Mouse (Mus musculus) liver, embryonic 15.5 days (tissue): ENCODE data around the gene Lpin1. TPM values are rescaled to one million over a fixed set of nuclear protein-coding genes. Genes with fewer than 3 reads are reported as not detected.
A peak's percentile ranks its signal among the peaks of the same experiment; 100 is the strongest.

Source experiments
- ATAC-seq: fragments of 200-750 bp; cut with Nextera tagmentation; 2 replicates; pipeline ENCODE4 v1.8.0; 2017; ENCODE audit warnings: moderate number of reproducible peaks, mild to moderate bottlenecking, moderate library complexity; ENCODE audit not compliant: insufficient read depth
- H3K27ac ChIP-seq: fragments of 300-500 bp; sonication (generic); replicated peaks from 2 replicates; pipeline ENCODE4 v1.5.1; 2015; ENCODE audit warnings: mild to moderate bottlenecking, inconsistent platforms
- H3K27me3 ChIP-seq: fragments of 300-500 bp; sonication (generic); 2 replicates; pipeline ENCODE4 v1.6.1; 2015; ENCODE audit warnings: mild to moderate bottlenecking, inconsistent platforms
- H3K36me3 ChIP-seq: fragments of 300-500 bp; sonication (generic); replicated peaks from 2 replicates; pipeline ENCODE4 v1.6.1; 2015; ENCODE audit warnings: moderate library complexity, mild to moderate bottlenecking, inconsistent platforms
- H3K4me1 ChIP-seq: fragments of 300-500 bp; sonication (generic); replicated peaks from 2 replicates; pipeline ENCODE4 v1.6.1; 2015; ENCODE audit warnings: inconsistent platforms
- H3K4me2 ChIP-seq: fragments of 300-500 bp; sonication (generic); 2 replicates; pipeline ENCODE4 v1.6.1; 2015; ENCODE audit warnings: moderate library complexity, mild to moderate bottlenecking, inconsistent platforms
- H3K4me3 ChIP-seq: fragments of 300-500 bp; sonication (generic); replicated peaks from 2 replicates; pipeline ENCODE4 v1.5.1; 2015; ENCODE audit warnings: mild to moderate bottlenecking, inconsistent platforms
- H3K9ac ChIP-seq: fragments of 300-500 bp; sonication (generic); 2 replicates; pipeline ENCODE4 v1.6.1; 2015; ENCODE audit warnings: moderate library complexity, mild to moderate bottlenecking, inconsistent platforms
- H3K9me3 ChIP-seq: fragments of 300-500 bp; sonication (generic); replicated peaks from 2 replicates; pipeline ENCODE4 v1.6.1; 2016; ENCODE audit warnings: inconsistent platforms
- WGBS: fragments of 180-500 bp; shearing (Covaris S2); methylation state at CpG from one replicate; pipeline ENCODE4 v1.1.7; 2015; ENCODE audit warnings: mixed read lengths; ENCODE audit not compliant: insufficient replicate concordance; 5-methylcytosine and 5-hydroxymethylcytosine counted together
- polyA plus RNA-seq: library from polyadenylated mRNA; unstranded; fragments of >200 nt; fragmentation: Nextera tagmentation; extraction: Ambion mirVana; gene quantifications from 2 replicates; pipeline ENCODE4 v1.2.1, GENCODE M21; 2015

Gene Lpin1
- polyA plus RNA-seq, 1 experiment from 2014 or later, result 7.9 TPM

GRCm38 (mm10) chr12:16615738-16616137 is 5.0 kb upstream of the Lpin1 start:
- H3K27ac ChIP-seq, result no peak overlapping the region
- no peaks in the 10 kb centered on the region for H3K9me3 ChIP-seq
- WGBS, result 69% methylated on average over 2 of the region's 2 CpGs
- no peak overlapping the region for H3K4me3 ChIP-seq
- no peak overlapping the region for H3K4me2 ChIP-seq
- H3K27me3 ChIP-seq, result no peaks in the 10 kb centered on the region
- H3K36me3 ChIP-seq, result no peaks in the 10 kb centered on the region
- no peak overlapping the region for H3K9ac ChIP-seq
- peaks cover 10% of the 10 kb centered on the region for H3K4me1 ChIP-seq
- no peak for ATAC-seq

DNA sequence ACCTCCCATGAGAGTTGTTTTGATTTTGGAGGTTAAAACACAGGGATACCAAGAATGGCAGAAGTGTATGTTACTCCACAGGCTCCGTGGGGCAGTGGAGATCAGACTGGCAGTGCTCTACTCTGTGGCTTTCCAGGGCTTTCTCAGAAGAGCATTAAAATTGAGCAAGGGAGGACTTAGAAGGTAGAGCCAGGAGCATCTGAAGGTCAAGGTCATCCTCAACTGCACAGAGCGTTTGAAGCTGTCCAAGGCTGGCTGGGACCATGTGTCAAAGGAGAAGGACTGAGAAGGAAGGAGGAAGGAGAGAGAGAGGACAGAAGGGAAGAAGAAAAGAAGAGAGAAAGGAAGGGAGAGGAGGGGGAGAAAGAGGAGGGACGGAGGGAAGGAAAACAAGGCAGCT is 3.8 kb upstream of the Lpin1 start:
- WGBS, result 32% methylated on average over 3 of the region's 3 CpGs
- H3K36me3 ChIP-seq, result no peaks in the 10 kb centered on the region
- H3K27ac ChIP-seq, result no peak overlapping the region
- peaks cover 6% of the 10 kb centered on the region for H3K4me1 ChIP-seq
- no peaks in the 10 kb centered on the region for H3K9me3 ChIP-seq
- no peak for ATAC-seq
- H3K4me3 ChIP-seq, result no peak overlapping the region
- H3K4me2 ChIP-seq, result no peak overlapping the region
- H3K9ac ChIP-seq, result no peak overlapping the region
- H3K27me3 ChIP-seq, result no peaks in the 10 kb centered on the region

- H3K27ac ChIP-seq, result no peak overlapping the region
- H3K4me3 ChIP-seq, result no peak overlapping the region
- no peaks in the 10 kb centered on the region for H3K4me1 ChIP-seq
- no peak for ATAC-seq
- H3K4me2 ChIP-seq, result no peak overlapping the region
- no peaks in the 10 kb centered on the region for H3K36me3 ChIP-seq
- no peak overlapping the region for H3K9ac ChIP-seq
- 45% methylated on average over 5 of the region's 5 CpGs for WGBS
- H3K9me3 ChIP-seq, result no peaks in the 10 kb centered on the region
- no peaks in the 10 kb centered on the region for H3K27me3 ChIP-seq
Observed at GRCm38 (mm10) chr12:16605624-16606023, 5.1 kb downstream of the Lpin1 start.

GRCm38 (mm10) chr12:16602271-16602670 is 8.5 kb downstream of the Lpin1 start:
- H3K4me1 ChIP-seq, result no peaks in the 10 kb centered on the region
- no peaks in the 10 kb centered on the region for H3K9me3 ChIP-seq
- H3K36me3 ChIP-seq, result no peaks in the 10 kb centered on the region
- H3K9ac ChIP-seq, result no peak overlapping the region
- no peak overlapping the region for H3K27ac ChIP-seq
- H3K4me3 ChIP-seq, result no peak overlapping the region
- no peak for ATAC-seq
- H3K4me2 ChIP-seq, result no peak overlapping the region
- WGBS, result 64% methylated on average over 4 of the region's 4 CpGs
- H3K27me3 ChIP-seq, result no peaks in the 10 kb centered on the region

- H3K9me3 ChIP-seq, result no peaks in the 10 kb centered on the region
- no peak for ATAC-seq
- no peaks in the 10 kb centered on the region for H3K4me1 ChIP-seq
- H3K4me2 ChIP-seq, result no peak overlapping the region
- H3K27me3 ChIP-seq, result no peaks in the 10 kb centered on the region
- no peak overlapping the region for H3K27ac ChIP-seq
- WGBS, result 11% methylated on average over 1 of the region's 1 CpGs
- H3K4me3 ChIP-seq, result no peak overlapping the region
- no peak overlapping the region for H3K9ac ChIP-seq
- no peaks in the 10 kb centered on the region for H3K36me3 ChIP-seq
Observed at GRCm38 (mm10) chr12:16600374-16600773, 10.4 kb downstream of the Lpin1 start.

DNA sequence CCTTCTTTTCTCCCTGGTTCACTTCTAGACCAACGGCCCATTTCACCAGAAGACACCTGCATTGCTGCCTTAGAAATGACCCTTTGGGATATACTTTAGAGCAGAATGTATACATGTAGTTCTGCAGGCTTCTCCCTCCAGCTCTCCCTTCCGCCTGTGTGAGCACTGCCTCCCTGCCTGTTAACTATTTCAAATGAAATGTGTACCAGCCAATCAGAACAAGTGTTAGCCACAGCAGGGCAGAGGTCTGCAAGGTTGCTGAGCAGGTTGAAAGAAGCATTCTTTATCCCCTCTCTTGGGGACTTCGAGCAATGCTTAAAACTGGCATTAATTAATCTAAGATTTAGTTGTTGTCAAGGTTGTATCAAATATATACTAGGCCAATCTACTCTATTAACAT is 11.4 kb downstream of the Lpin1 start:
- Histone ChIP-seq H3K4me1 (no peaks in the 10 kb centered on the region), H3K9me3 (no peaks in the 10 kb centered on the region), H3K9ac (no peak overlapping the region), H3K4me3 (no peak overlapping the region), H3K4me2 (no peak overlapping the region), H3K27me3 (no peaks in the 10 kb centered on the region), H3K27ac (no peak overlapping the region), H3K36me3 (no peaks in the 10 kb centered on the region)
- 50% methylated on average over 3 of the region's 3 CpGs for WGBS
- ATAC-seq, result no peak

DNA sequence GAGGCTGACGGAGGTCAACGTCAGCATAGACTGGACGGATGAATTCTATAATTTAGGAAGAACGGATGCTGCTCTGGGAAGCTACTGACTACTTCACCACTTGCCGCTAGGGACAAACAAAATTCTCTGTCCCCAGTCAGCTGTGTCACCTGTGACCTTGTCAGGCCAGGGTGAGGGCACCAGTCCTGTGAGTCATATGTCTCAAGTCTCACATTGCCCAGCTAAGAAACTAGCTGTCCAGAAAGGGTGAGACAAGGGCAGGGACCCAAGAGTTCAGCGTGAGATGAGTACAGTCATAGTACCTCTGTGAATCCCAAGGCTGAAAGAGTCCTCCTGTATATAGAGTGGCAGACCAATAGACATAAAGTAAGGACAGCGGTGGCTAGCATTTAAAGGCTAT is 17.0 kb downstream of the Lpin1 start:
- no peak overlapping the region for H3K4me3 ChIP-seq

DNA sequence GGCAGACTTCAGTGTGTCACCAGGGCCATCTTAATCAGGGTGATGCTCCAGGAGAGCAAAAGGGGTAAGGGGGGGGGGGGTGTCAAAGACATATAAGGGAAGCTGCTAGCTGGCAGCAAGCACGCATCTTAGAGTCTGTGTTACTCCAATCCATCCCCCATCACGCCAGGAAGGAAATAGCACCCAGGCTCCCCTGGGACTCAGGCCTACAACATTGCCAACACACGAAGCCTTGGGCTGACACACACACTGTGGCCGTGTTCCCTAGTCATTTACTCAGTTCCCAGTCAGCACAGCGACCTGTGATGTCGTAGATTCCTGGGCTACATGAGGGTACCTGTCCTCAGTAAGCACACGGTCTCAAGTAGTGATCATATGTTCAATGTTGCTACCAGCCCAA is 17.8 kb downstream of the Lpin1 start:
- Histone ChIP-seq H3K27ac (no peak overlapping the region), H3K4me1 (peaks cover 43% of the 10 kb centered on the region), H3K4me2 (no peak overlapping the region), H3K36me3 (no peaks in the 10 kb centered on the region), H3K27me3 (no peaks in the 10 kb centered on the region), H3K9me3 (no peaks in the 10 kb centered on the region), H3K9ac (no peak overlapping the region), H3K4me3 (no peak overlapping the region)
- ATAC-seq, result no peak
- 70% methylated on average over 7 of the region's 7 CpGs for WGBS

More for the DNA sequence above, 17.0 kb downstream of the Lpin1 start:
- Histone ChIP-seq H3K4me1 (peaks cover 36% of the 10 kb centered on the region), H3K36me3 (no peaks in the 10 kb centered on the region), H3K4me2 (no peak overlapping the region), H3K9ac (no peak overlapping the region), H3K27ac (no peak overlapping the region), H3K9me3 (no peaks in the 10 kb centered on the region), H3K27me3 (no peaks in the 10 kb centered on the region)
- no peak for ATAC-seq
- 84% methylated on average over 7 of the region's 7 CpGs for WGBS

GRCm38 (mm10) chr12:16592451-16592850 is 18.3 kb downstream of the Lpin1 start:
- Histone ChIP-seq H3K9me3 (no peaks in the 10 kb centered on the region), H3K36me3 (no peaks in the 10 kb centered on the region), H3K27me3 (no peaks in the 10 kb centered on the region), H3K4me3 (no peak overlapping the region), H3K4me1 (peaks cover 49% of the 10 kb centered on the region), H3K4me2 (no peak overlapping the region), H3K27ac (no peak overlapping the region), H3K9ac (no peak overlapping the region)
- ATAC-seq, result no peak
- WGBS, result 50% methylated on average over 5 of the region's 5 CpGs

DNA sequence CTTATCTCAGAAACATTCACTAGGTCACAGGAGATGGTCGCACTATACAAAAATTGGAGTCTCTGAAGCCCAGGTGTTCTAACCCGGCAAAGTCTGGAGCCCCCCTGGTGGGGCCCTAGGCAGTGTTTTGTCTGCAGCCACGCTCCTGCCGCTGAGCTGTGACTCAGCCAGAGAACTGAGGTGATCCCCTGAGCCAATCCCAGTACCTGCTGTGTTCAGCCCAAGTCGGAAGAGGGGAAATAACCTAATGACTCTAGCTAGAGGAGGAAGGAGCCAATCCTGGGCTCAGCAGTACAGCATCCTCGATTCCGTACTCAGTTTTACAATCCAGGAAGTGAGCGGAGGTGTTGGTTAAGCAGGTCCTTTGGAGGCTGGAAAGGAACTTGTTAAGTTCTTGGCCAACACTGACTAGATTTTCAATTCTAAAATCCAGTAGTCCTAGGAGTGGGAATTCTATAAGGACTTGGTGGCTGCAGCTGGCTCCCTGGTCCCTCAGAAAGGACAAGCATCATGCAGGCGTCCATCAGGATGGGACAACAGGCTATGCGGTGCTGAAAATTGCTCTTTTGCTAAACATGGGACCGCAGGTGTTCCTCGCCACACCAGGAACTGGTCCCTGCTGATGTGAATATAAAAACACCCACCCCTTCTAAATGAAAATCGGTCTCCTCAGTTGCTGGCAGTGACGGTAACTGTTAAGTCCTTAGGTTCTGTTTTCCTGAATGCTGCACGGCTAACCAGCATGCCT is 19.1 kb downstream of the Lpin1 start:
- peak; percentile 67 for ATAC-seq
- Histone ChIP-seq H3K4me2 (peak overlapping the region; percentile 63), H3K4me1 (peaks cover 57% of the 10 kb centered on the region), H3K9me3 (no peaks in the 10 kb centered on the region), H3K27me3 (no peaks in the 10 kb centered on the region), H3K27ac (no peak overlapping the region), H3K36me3 (no peaks in the 10 kb centered on the region), H3K4me3 (peak overlapping the region; percentile 37), H3K9ac (no peak overlapping the region; the same call in 1 of the 2 replicates)
- WGBS, result 11% methylated on average over 15 of the region's 15 CpGs

DNA sequence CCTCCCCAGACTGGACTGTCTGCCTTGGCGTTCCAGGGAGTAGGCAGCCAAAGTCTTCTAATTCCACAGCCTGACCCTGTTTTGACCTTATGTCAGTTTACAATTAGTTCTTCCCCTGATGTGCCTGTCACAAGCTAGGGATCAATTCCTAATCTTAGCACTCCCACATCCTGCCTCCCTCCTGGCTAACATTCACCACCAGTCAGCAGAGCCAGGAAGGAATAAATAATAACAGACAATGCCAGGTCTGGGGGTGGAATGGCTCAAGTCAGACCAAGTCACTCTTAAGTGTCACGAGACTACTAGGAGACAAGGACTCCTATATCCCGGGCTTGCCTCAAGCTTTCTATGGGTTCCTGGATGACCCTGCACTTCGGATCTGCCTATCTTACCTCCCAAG is 20.8 kb downstream of the Lpin1 start:
- Histone ChIP-seq H3K27me3 (no peaks in the 10 kb centered on the region), H3K4me1 (peaks cover 73% of the 10 kb centered on the region), H3K9ac (no peak overlapping the region), H3K4me2 (peak overlapping the region; percentile 96), H3K27ac (no peak overlapping the region; the same call in 1 of the 2 replicates), H3K4me3 (peak overlapping the region; percentile 74), H3K36me3 (no peaks in the 10 kb centered on the region), H3K9me3 (no peaks in the 10 kb centered on the region)
- no peak for ATAC-seq
- 23% methylated on average over 4 of the region's 4 CpGs for WGBS
